Mouse (Mus musculus) cerebellum, adult 18-20 months (tissue): ENCODE results near the gene Rnd2.
"Not testable (repeated sequence)": the region's sequence is repeated elsewhere in the genome, so short reads cannot be mapped to it uniquely, and the experiment has no call there.

Experiments used
- DNase-seq, 2 experiments: peaks; one replicate each; pipeline ENCODE4 v3.0.0; 2021

The Rnd2 gene

GRCm38 (mm10) chr11:101469155-101469554 lies 4.4 kb downstream of the Rnd2 start:
- no peak for DNase-seq

GRCm38 (mm10) chr11:101470206-101470605 lies 5.4 kb downstream of the Rnd2 start:
- DNase-seq: no peak

- no peak for DNase-seq
Measured at GRCm38 (mm10) chr11:101471926-101472325, 7.1 kb downstream of the Rnd2 start.

GRCm38 (mm10) chr11:101472336-101472735 lies 7.5 kb downstream of the Rnd2 start:
- peak; percentile 25 to 32 for DNase-seq

- DNase-seq: not testable (repeated sequence)
Measured at GRCm38 (mm10) chr11:101473686-101474085, 8.9 kb downstream of the Rnd2 start.

GRCm38 (mm10) chr11:101474298-101474697 lies 9.5 kb downstream of the Rnd2 start:
- no peak for DNase-seq

GRCm38 (mm10) chr11:101476361-101476760 lies 11.6 kb downstream of the Rnd2 start:
- DNase-seq: not testable (repeated sequence)

- DNase-seq: no peak
Measured at GRCm38 (mm10) chr11:101477194-101477551, 12.4 kb downstream of the Rnd2 start.

GRCm38 (mm10) chr11:101477552-101478211 lies 12.9 kb downstream of the Rnd2 start:
- DNase-seq: no peak

- DNase-seq: no peak
Measured at GRCm38 (mm10) chr11:101479171-101479635, 14.4 kb downstream of the Rnd2 start.

- no peak for DNase-seq
Measured at GRCm38 (mm10) chr11:101480912-101481311, 16.1 kb downstream of the Rnd2 start.

- no peak for DNase-seq
Measured at GRCm38 (mm10) chr11:101483804-101484203, 19.0 kb downstream of the Rnd2 start.

- no peak for DNase-seq
Measured at GRCm38 (mm10) chr11:101484245-101484644, 19.4 kb downstream of the Rnd2 start.

GRCm38 (mm10) chr11:101484814-101485213 lies 20.0 kb downstream of the Rnd2 start:
- DNase-seq: no peak

GRCm38 (mm10) chr11:101485509-101486028 lies 20.8 kb downstream of the Rnd2 start:
- no peak for DNase-seq

GRCm38 (mm10) chr11:101486126-101486525 lies 21.3 kb downstream of the Rnd2 start:
- no peak for DNase-seq

GRCm38 (mm10) chr11:101506269-101506780 lies 41.5 kb downstream of the Rnd2 start:
- DNase-seq: no peak

- DNase-seq: no peak
Measured at GRCm38 (mm10) chr11:101507090-101507489, 42.3 kb downstream of the Rnd2 start.

GRCm38 (mm10) chr11:101518937-101519336 lies 54.1 kb downstream of the Rnd2 start:
- no peak for DNase-seq

GRCm38 (mm10) chr11:101519364-101519763 lies 54.6 kb downstream of the Rnd2 start:
- no peak for DNase-seq
